Mouse (Mus musculus) kidney, adult 2 months (tissue): Measurements from ENCODE around the gene Ficd.

Experiments
- CTCF ChIP-seq: fragments of 200-500 bp; conservative IDR thresholded peaks from 2 replicates; pipeline ENCODE4 v1.5.1; 2011; ENCODE audit warnings: low read depth, mild to moderate bottlenecking, control low read depth, low read length, moderate library complexity, mixed read lengths; ENCODE audit not compliant: insufficient read depth, insufficient read length
- POLR2A ChIP-seq: fragments of 200-500 bp; IDR thresholded peaks from one replicate; pipeline ENCODE4 v1.6.1; 2011; ENCODE audit warnings: low read depth, low read length, control low read depth

- TF ChIP-seq POLR2A (no peak), CTCF (no peak)
Observed at GRCm38 (mm10) chr5:113780763-113781162, 45.2 kb downstream of the Ficd start.
